Mouse (Mus musculus) 3T3-L1 (cell line): Measurements from ENCODE around the gene Mtmr2.
"Not testable (repeated sequence)": the region's sequence is repeated elsewhere in the genome, so short reads cannot be mapped to it uniquely, and the experiment has no call there.

ENCODE experiments used
- DNase-seq: peaks from one replicate; pipeline ENCODE4 v3.0.0-alpha.2; 2015; ENCODE audit warnings: low read depth, low spot score

Gene Mtmr2

DNA sequence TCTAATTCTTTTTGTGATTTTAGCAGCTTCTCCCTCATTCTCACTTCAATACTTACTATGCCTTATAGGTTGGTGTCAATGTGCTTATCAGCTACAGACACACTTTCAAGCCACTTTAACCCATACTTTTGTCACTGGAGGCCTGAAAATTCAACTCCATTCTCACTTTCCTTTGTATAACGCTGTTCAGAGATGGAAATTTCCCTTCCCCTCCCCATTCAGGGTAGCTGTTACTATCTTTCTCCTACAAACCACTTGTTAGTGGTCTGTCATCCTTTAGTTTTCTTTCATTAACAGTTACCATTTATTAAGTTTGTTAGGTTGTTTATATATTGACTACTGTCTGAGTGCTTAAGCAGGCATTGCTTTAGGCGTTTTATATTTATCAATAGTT, at the start of gene Mtmr2:
Gene Mtmr2, plus strand, starts transcription at position 7 of the 394 bp plus-strand sequence.
- DNase-seq, result no peak

DNA sequence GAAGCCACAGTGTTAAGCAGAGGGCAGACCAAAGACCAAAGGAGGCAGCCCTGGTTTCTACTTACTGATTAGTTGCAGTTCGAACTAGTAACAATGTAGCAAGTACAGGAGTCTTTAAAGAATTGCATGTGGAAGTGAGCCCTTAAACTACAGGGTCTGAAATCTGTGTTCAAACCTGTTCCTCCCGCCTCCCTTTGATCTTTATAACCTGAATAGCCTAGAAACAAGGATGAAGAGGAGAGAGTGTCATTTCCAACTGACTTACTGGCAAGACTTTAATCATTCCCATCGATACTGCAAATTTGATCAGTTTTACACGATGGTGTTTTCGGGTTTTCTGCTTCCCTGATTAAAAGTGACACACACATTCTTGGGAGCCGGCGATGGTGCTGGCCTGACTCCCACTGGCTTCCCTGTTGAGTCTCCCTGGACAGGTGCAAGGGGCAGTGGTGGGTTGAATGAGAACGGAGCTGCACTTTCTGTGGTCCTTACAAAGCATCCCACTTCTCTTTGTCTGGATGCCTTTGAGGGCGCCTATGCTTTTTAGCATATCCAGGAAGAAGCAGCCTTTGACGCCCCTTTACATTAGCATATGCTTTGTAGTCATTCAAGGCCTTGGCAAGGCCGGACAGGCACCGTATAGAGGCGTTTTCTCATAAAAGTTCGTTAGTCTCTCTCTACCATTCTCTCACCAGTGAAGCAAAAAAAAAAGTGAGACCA, 49.0 kb upstream of the Mtmr2 start:
- DNase-seq, result no peak

DNA sequence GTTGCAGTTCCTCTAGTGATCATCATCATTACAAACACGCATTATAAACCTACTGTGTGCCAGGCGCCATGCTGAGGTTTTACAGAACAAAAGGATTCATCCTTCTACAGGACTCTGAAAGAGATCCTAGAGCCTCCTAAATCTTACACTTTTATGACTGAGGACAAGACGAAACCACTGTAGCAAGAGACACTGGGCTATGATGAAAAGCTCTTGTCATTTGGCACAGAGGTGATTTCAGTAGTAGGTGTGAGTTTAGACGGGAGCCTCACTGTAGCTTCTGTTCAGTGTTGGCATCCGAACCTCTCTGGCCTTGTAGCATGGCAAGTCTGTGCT, 48.5 kb upstream of the Mtmr2 start:
- no peak for DNase-seq

DNA sequence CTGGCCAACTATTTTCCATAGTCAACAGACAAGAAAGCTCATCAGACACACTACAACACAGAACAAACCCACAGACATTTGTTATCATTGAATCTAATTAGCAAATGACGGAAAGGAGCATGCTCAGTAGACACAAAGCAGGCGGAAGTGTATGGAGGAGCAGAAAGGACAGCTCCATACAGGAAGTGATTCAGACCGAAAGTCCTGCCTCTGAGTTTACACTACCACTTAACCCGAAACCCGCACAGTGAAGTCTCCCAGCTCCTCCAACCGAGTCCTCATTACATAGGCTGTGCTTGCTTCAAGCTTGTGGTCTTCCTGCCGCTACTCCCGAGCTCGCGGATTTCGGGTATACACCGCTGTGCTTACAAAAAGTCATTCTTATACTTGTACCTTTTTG, 46.4 kb upstream of the Mtmr2 start:
- no peak for DNase-seq

DNA sequence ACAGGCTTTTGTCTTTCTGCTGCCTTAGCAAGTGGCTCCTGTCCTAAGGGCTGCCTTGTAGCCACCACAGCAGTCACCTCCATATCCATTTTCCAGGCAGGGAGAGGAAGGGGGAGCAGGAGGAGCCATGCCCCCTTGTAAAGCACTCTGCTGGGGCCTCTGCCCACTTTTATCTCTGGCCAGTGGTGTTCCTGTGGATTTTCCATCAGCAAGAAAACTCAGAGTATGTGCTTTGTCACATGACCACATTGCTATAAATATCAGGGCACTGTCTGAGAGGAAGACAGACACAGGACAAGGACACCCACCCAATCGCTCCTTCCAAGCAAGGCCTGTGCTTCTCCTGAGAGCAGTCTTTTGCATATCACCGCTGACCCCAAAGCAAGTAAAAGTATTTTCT, 45.1 kb upstream of the Mtmr2 start:
- no peak for DNase-seq

DNA sequence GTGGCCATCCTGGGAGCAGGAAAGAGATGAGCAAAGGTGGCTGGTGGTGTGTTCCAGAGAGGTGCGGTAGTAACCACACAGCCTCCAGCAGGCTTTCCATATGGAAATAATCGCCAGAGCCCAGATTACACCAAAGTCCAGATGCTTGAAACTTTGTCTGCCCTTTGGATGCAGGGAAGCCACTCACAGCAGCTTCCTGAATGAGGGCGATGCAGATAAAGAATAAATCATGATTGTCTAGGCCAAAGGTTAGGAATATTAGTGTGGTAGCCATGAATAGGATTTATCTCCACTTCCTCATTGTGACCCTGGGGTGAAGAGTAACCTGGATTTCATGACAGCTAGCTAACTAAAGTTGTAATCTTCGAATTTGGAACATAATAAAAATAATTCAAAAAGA, 43.3 kb upstream of the Mtmr2 start:
- no peak for DNase-seq

DNA sequence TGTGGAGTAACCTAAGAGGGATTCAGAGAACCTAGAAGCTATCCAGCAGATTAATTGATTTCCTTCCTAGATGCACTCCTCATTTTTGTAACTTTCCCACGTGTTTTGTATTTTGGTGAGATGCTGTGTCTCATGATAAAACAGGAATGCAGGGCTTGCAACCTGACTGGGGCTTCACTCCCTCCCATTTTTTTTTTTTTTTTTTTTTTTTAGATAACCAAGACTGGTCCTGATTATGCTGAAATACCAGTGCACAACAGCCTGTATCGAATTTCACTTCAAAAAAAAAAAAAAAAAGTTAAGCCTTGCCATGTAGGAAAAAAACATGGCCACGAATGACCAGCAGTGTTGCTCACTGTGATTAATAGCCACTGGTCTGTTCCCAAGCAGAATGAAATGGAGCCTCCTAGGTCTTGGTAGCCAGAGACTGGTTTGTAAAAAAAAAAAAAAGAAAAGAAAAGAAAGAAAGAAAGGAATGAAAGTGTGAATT, 41.1 kb upstream of the Mtmr2 start:
- peak; percentile 66 for DNase-seq

DNA sequence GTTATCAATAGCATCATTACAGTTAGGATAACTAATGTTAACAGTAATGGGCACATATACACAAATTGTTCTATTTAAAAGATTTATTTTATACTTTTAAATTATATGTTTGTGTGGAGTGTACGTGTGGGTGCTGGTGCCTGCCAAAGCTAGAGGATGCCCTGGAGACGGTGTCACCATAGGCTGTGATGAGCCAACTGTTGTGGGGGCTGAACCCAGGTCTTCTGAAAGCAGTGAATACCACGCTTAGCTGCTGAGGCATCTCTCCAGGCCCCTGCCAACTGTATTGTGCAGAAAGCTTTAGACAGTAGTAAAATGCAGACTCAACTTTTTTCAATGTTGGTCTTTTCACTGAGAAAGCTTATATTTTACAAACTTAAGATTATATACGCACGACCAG, 38.8 kb upstream of the Mtmr2 start:
- no peak for DNase-seq

DNA sequence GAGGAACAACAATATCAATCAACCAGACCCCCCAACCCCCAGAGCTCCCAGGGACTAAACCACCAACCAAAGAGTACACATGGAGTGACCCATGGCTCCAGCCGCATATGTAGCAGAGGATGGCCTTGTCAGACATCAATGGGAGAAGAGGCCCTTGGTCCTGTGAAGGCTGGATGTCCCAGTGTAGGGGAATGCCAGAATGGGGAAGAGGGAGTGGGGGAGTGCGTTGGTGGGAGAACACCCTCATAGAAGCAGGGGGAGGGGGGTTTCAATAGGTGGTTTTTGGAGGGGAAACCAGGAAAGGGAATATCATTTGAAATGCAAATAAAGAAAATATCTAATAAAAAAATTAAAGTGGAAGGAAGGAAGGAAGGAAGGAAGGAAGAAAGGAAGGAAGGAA, 32.3 kb upstream of the Mtmr2 start:
- DNase-seq, result not testable (repeated sequence)

DNA sequence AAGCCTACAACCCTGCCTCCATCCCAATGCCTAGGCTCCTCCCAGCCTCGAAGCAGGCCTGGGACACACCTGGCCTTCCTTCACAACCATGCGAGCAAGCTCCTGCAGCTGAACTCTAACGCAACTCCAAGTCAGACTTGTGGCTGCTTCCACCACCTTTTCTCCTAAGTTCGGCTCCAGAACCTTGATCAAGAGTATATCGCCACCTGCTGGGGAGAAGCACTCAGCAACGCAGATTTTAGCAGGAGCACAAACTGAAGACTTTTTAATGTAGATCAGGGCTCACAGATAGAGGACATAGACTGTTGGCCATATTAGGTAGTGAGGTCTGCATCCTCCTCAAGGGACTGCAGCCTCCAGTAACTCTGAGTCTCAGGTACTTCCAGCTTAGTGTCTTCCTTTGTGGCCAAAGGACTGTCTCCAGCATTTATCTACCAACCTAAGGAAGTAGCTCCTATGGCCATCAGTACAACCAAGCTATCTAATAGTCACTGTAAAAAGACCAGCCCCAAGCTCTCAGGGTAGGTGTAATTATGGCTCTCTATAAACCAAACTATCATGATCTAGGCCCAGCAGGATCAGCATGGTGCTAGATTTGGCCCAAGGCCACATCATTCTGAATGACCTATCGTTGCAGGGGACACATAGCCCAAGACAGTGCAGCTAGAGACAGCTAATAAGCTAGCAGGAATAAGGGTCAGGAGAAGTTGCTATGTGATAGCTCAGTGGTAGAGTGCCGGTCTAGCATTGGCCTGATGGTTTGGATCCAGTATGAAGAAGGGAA, 31.7 kb upstream of the Mtmr2 start:
- peak; percentile 89 for DNase-seq

DNA sequence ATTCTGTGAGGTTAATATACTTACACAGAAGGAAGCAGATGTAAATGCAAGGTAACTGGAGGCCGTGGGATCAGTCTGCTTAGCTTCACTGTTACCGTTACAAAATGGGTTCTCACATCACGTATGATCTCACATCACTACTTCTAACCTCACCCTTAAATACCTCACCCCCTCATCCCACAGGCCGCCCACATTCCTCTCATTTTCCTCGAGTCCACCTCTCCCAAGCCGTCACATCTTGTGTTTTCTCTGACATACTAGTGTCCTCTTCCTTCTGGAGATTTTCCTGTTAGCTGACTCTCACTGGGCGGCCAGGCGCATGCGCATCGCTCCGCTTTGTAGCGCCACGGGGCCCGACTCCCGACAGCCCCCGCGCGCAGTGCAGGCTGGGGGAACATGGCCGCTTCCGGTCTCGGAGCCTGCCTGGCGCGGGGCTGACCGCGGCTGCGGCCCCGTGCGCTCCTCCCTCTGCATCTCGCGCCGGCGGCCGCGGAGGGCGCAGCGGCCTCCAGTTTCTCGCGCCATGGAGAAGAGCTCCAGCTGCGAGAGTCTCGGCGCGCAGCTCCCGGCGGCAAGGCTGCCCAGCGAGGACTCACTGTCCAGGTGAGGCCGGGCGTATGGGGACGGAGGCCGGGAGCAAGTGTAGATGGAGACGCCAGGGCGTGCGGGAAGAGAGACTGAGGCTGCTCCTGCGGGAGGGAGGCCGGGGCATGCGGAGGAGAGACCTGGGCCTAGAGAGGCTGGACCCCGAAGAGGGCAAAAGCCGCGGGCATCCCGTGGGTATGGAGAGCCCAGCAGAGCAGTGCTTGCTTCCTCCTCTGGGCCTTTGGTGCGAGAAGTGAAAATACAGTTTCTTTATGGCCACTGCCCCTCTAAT, 826 bp downstream of the Mtmr2 start:
- DNase-seq, result peak; percentile 95

DNA sequence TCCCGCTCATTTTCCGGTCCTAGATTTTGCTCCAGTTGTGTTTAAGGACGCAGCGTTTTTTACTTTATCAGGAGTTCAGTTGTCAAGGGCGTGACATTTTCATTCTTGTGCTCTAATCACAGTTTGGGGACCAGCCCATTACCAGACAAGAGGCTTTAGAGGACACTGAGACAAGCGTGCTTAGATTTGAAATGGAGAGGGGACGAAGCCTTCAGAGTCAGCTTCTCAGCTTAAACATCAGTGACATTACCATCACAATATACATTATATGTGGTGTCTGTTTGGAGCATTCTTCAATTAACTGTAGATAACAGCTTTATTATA, 1.4 kb downstream of the Mtmr2 start:
- peak; percentile 47 for DNase-seq

DNA sequence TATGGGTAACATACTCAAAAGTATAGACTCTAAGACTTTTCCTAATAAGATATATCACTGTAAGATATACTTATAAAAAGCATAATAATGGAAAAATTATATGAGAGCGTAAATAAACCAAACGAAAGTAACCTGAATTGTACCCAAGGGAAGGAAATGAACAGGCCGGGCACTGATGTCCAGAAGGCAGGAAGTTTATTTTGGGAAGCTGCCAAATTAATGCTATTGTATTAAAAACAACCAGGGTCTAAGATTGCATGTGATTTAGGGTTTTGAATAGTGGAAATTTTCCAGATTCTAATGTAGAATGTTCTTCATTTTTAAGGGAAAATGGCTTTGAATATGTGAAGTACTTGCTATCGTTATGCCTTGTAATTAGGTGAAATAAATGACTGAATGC, 4.3 kb downstream of the Mtmr2 start:
- no peak for DNase-seq

DNA sequence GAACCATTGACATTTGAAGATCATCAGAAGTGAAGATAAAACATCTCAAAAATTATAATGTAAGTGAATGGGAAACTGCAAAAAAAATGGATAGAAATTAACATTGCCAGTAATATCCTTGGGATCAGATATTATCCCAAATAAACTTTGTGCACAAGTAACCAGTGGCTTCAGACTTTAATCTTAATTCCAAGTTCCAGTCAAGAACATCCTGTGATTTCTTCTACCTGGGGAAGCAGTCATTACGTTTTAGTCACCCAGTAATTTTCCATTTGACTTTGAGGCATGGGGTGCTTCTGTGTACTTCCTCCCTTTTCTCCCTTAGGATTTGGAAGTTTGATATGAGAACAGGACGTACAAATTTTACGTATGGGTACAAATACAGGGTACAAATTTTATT, 12.2 kb downstream of the Mtmr2 start:
- DNase-seq, result no peak

DNA sequence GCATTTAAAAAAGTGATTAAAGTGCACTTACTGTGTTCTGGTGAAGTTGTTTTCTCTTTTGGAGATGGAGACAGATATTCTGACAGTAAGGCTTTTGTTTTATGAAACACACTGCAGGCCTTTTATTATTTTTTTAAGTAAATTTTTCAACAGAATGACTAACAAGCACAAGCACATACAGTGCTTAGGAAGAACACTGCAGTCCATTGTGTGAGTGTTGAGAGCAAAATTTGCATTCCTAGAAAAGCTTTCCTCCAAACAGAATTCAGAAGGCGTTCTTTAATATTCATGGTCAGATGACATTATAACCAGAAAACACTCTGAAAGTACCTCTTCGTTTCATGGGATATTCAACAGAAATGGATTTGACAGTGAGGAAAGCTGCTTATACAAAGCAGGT, 17.4 kb downstream of the Mtmr2 start:
- DNase-seq, result no peak

DNA sequence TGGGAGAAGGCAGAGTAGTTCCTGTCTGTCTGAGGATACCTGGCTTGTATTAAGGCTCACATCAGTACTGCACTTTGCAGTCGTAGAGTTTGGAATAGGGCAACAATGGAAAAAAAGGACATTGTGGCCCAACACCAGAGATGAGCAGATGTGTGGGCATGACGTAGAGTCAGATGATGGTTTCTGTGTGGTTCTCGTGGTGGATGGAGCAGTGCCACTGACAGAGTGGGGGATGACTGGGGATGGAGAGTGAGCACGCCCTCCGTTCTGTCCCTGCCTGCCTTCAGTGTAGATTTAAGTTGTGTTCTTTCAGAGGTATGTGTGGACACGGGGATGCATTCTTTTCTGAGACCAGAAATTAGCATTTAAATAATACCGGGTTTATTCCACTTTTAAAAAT, 18.4 kb downstream of the Mtmr2 start:
- DNase-seq, result no peak

DNA sequence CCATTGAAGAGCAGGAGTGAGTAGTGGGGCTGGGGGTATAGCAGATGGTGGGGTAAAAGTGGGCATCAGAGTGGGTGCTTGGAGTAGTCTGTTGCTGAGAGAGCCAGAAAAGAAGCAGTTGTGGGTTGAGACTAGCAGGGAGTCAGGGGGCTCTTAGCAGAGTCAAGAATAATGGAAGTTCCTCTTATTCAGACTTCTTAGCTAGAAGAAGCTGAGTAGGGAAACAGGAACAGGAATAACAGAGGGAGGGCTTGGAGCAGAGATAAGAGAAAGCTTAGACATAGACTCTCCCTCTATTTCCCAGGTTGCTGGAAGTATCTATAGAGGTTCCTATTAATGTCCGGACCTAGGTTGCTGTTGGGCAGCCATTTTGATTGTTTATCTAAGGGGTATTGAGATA, 26.5 kb downstream of the Mtmr2 start:
- DNase-seq, result no peak

DNA sequence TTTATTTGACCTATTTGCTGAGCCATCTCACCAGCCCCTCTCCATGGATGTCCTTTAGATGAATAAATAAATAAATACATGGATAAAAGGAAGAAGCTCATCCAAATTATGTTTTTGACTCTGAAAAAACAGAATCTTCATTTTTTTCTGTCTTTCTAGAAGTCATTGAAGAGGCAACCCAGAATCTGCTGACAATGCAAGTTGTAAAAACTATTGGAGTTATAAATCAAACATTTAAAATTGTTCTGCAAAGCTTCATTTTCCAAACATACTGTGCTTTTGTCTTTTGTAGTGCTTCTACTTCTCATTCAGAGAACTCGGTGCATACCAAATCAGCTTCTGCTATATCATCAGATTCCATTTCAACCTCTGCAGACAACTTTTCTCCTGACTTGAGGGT, 33.8 kb downstream of the Mtmr2 start:
- DNase-seq, result no peak

DNA sequence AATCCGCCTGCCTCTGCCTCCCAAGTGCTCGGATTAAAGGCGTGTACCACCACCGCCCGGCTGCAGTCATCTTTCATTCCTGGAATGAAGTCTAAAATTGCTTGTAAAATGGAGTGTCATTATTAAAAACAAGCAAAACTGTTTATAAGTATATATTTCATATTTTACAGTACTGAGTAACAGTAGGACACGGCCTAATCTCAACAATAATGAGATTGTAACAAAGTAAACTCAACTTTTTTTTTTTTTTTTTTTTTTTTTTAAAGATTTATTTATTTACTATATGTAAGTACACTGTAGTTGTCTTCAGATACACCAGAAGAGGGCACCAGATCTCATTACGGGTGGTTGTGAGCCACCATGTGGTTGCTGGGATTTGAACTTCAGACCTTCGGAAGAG, 42.7 kb downstream of the Mtmr2 start:
- not testable (repeated sequence) for DNase-seq

DNA sequence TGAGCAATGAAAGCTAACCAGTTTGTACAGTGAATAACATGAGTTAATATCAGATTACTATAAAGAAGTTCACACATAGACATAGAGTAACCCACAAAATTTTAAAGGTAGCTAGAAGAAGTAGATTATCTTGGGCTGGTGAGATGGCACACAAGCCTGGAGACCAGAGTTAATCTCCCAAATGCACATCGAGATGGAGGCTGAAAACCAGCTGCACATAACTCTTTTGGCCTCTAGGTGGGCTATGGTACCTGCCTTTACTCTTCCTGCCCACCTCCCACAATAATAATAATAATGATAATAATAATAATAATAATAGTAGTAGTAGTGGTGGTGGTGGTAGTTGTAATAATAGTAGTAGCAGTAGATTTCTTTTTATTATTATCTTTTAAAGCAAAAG, 46.1 kb downstream of the Mtmr2 start:
- DNase-seq, result no peak

DNA sequence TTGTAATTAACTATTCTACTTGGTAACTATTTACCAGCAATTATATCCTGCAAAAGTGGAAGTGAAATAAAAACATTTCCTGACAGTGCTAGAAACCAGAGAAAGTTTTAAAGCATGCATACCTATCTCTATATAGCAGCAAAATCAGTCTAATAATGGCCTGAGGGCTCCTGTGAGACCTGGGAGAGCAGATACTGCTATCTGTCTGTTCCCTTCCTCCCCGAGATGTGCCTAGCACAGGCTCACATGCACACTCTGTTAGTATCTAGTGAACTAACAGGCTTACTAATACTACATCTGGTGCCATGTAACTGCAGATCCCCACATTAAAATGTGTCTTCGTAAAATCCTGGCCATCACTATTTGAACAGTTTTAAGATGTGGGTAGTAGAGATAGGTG, 46.5 kb downstream of the Mtmr2 start:
- DNase-seq, result no peak

DNA sequence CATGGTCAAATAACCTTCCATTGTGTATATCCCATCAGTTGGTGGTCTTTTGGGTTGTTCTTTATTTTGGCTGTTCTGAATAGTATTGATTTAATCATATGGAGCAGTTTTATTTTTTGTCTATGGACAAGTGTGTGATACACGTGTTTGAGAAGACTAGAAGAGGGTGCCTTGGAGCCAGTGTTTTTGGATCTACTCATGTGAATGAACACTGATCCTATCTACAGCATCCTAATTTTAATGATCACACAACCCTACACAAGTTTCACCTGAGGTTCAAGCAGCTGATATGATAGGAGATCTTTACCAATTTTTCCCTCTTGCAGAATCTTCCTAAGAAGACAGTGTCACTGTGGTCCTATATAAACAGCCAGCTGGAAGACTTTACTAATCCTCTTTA, 56.3 kb downstream of the Mtmr2 start:
- no peak for DNase-seq

DNA sequence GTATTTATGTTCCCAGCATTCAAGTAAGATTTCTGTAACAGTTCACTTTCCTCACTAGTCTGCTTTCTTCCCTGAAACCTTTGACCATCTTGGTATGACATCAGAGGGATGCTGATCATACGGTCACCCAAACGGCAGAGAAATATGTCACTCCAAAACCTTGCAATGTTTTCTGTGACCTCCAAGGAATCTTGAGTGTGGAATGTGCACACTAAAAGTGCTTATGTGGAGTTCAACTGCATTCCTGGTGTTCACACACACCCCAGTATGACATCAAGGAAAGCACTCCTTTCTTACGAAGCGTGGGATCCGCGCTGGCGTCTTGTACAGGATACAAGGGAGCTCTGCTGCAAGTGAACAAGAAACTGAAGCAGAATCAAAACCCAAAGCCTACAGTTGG, 58.6 kb downstream of the Mtmr2 start:
- no peak for DNase-seq
